In genomic region chr6:84697474-84698287, GRCm38 (mm10) we compare ENCODE assay signal across 9 mouse cellular contexts.
DNase-seq lines count a peak whose midpoint lies in the region; ATAC-seq lines count a peak whose summit lies in the region.
"Had no signal": no experiment of that assay in that cellular context is flagged by ENCODE, and none has a peak within 500 bp of the region (broad histone marks: within the 10 kb centered on the region; RNA-seq: fewer than 3 reads in every experiment).

No protein-coding gene starts in this region.

- H3K27ac ChIP-seq in embryonic facial prominence, embryonic 10.5 days (replicated peaks) = peak overlapping the region; percentile 55; the same call in 1 of the 2 replicates
- no peak overlapping the region for H3K27ac ChIP-seq in intestine, embryonic 16.5 days (ENCODE audit: low read length)
- no peak overlapping the region for H3K27ac ChIP-seq in hindbrain, embryonic 12.5 days
- H3K27ac ChIP-seq in forebrain, embryonic 10.5 days = no peak overlapping the region

- H3K9ac ChIP-seq in intestine, embryonic 16.5 days (ENCODE audit: low read depth, low read length) = no peak overlapping the region
- H3K9ac ChIP-seq in hindbrain, embryonic 12.5 days = no peak overlapping the region

- WGBS in embryonic facial prominence, embryonic 10.5 days = 45% methylated on average over 9 of the region's 9 CpGs
- 19% methylated on average over 9 of the region's 9 CpGs for WGBS in intestine, embryonic 16.5 days
- WGBS in hindbrain, embryonic 12.5 days = 42% methylated on average over 9 of the region's 9 CpGs
- 51% methylated on average over 9 of the region's 9 CpGs for WGBS in forebrain, embryonic 10.5 days

- peak; percentile 85 for ATAC-seq in intestine, embryonic 16.5 days
- ATAC-seq in hindbrain, embryonic 12.5 days (ENCODE audit: low FRiP score) = no peak
- no peak for ATAC-seq in cerebellum, adult (ENCODE audit: insufficient number of reproducible peaks, low FRiP score, low TSS enrichment)
- ATAC-seq: Patski had no signal

- H3K4me3 ChIP-seq in embryonic facial prominence, embryonic 10.5 days = no peak overlapping the region
- H3K4me3 ChIP-seq in intestine, embryonic 16.5 days (ENCODE audit: low read length) = no peak overlapping the region
- no peak overlapping the region for H3K4me3 ChIP-seq in hindbrain, embryonic 12.5 days
- no peak overlapping the region for H3K4me3 ChIP-seq in forebrain, embryonic 10.5 days

- H3K9me3 ChIP-seq in embryonic facial prominence, embryonic 10.5 days = no peaks in the 10 kb centered on the region
- no peaks in the 10 kb centered on the region for H3K9me3 ChIP-seq in intestine, embryonic 16.5 days (ENCODE audit: control insufficient read depth, low read length)
- H3K9me3 ChIP-seq in hindbrain, embryonic 12.5 days (replicated peaks) = no peaks in the 10 kb centered on the region
- no peaks in the 10 kb centered on the region for H3K9me3 ChIP-seq in forebrain, embryonic 10.5 days

- H3K4me1 ChIP-seq in embryonic facial prominence, embryonic 10.5 days = peaks cover 46% of the 10 kb centered on the region
- peaks cover 23% of the 10 kb centered on the region for H3K4me1 ChIP-seq in intestine, embryonic 16.5 days (ENCODE audit: control insufficient read depth, insufficient read depth, low read length)
- H3K4me1 ChIP-seq in hindbrain, embryonic 12.5 days = peaks cover 17% of the 10 kb centered on the region; the same call in 1 of the 2 replicates
- H3K4me1 ChIP-seq in forebrain, embryonic 10.5 days = peaks cover 30% of the 10 kb centered on the region

- H3K4me2 ChIP-seq in intestine, embryonic 16.5 days (ENCODE audit: low read depth, low read length) = no peak overlapping the region
- no peak overlapping the region for H3K4me2 ChIP-seq in hindbrain, embryonic 12.5 days (replicated peaks)

- H3K36me3 ChIP-seq in embryonic facial prominence, embryonic 10.5 days (replicated peaks) = no peaks in the 10 kb centered on the region
- no peaks in the 10 kb centered on the region for H3K36me3 ChIP-seq in intestine, embryonic 16.5 days (ENCODE audit: control insufficient read depth, insufficient read depth, low read length)
- no peaks in the 10 kb centered on the region for H3K36me3 ChIP-seq in hindbrain, embryonic 12.5 days
- no peaks in the 10 kb centered on the region for H3K36me3 ChIP-seq in forebrain, embryonic 10.5 days (replicated peaks)

- peak; percentile 21 for DNase-seq in R1 (ENCODE audit: low read depth, low spot score)
- peak; percentile 29 for DNase-seq in embryonic facial prominence, embryonic 10.5 days (ENCODE audit: low spot score)
- peak; percentile 47 for DNase-seq in lung, postnatal 36 days
- DNase-seq in forebrain, embryonic 10.5 days (ENCODE audit: extremely low spot score, low spot score) = no peak
- no peak for DNase-seq in cerebellum, adult 9-10 months

- H3K27me3 ChIP-seq in embryonic facial prominence, embryonic 10.5 days (replicated peaks; ENCODE audit: low read depth, poor library complexity, severe bottlenecking) = no peaks in the 10 kb centered on the region
- H3K27me3 ChIP-seq in intestine, embryonic 16.5 days (replicated peaks; ENCODE audit: control insufficient read depth, insufficient read depth, low read length) = no peaks in the 10 kb centered on the region
- no peaks in the 10 kb centered on the region for H3K27me3 ChIP-seq in hindbrain, embryonic 12.5 days
- H3K27me3 ChIP-seq in forebrain, embryonic 10.5 days (ENCODE audit: poor library complexity, severe bottlenecking) = no peaks in the 10 kb centered on the region
- H3K27me3 ChIP-seq: Patski had no signal

Comparison
In these comparisons a context has a peak if more than half of its experiments do, and no peak if none do; other contexts are left out.
1. DNase-seq: peak in R1 (single experiment), embryonic facial prominence, embryonic 10.5 days (single experiment) and lung, postnatal 36 days (single experiment); none in forebrain, embryonic 10.5 days (single experiment) and cerebellum, adult 9-10 months (single experiment).